Mouse (Mus musculus): ENCODE measurements around the gene Kcnq2. TPM values are rescaled to one million over a fixed set of nuclear protein-coding genes. Genes with fewer than 3 reads are reported as not detected.

Kcnq2 gene
- total RNA-seq (2014; fragmentation: Nextera tagmentation) (not detected in 2 replicates), total RNA-seq (2017) (not detected in 2 replicates)

DNA sequence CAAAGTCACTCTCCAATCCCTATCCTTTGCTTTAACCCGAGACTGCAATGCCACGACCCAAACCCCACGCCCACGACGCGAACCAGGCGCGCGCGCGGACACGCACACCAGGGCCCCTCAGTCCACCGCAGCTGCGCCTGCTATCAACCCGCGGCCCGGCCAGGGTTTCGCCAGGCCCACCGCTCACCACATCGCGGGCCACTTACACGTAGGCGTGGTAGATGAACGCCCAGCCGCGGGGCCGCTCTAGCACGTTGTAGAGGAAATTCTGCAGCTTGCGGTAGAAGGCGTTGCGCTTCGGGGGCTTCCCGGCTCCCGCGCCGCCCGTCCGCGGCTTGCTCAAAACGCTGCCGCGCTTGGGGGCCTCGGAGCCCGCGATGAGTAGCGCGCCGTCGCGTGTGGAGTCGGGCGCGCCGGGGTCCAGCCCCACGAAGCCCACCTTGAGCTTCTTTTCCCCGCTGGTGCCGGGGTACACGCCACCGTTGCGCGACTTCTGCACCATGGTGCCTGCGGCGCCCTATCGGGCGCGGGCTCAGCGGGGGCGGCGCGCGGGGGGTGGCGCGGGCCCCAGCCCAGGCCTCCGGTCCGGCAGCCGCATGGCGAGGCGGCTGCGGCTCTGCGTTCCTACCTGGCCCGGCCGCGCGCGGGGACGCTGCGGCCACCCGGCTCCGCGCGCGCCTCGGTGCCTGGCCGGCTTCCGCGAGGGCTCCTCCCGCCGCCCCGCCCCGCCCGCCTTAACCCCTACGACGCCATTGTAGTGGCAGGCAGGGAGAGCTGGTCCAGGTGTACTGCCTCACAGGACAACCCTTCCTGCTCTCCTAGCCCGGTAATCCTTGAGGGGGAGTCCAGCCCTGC is at the start of gene Kcnq2:
Gene Kcnq2, minus strand, starts transcription at position 710 of the 855 bp plus-strand sequence.
- no peak for ATAC-seq (replicated peaks; ENCODE audit: low FRiP score, low TSS enrichment, poor library complexity, severe bottlenecking)

DNA sequence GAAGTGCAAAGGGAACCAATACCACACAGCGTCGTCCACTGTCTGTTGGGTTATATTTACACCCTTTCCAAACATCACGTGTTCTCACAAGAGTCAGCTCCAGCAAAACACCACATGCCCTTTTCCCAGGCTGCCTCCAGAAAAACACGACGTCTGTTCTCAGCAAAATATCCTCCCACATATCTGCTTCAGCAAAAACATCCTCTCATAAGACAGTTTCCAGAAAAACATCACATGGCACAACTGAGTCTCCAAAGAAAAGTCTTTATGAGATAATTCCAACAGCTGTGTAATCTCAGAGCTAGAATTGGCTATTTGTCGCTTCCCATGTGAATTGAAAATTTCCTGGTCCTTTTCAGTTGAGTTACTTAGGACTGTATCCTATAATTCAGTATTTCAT is 45.8 kb upstream of the Kcnq2 start:
- ATAC-seq (replicated peaks; ENCODE audit: low FRiP score, low TSS enrichment, poor library complexity, severe bottlenecking): no peak

DNA sequence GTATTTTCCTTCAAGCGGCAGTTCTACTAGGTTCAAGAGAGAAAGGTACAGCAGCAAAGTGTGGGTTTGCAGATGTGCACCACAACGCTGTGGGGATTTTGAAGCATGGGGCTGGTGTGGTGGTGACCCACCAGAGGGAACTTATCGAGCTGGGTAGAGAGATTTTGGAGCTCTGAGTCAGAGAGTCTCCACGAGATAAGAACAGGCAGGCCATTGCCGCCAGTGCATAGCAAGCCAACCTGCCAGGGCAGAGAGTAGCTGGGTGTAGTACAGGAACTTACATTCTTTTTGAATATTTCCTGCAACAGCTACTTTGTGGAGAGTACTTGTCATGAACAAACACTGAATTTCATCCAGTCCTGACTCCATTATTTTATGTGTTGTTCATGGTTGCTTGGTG is 43.4 kb upstream of the Kcnq2 start:
- no peak for ATAC-seq (replicated peaks; ENCODE audit: low FRiP score, low TSS enrichment, poor library complexity, severe bottlenecking)

DNA sequence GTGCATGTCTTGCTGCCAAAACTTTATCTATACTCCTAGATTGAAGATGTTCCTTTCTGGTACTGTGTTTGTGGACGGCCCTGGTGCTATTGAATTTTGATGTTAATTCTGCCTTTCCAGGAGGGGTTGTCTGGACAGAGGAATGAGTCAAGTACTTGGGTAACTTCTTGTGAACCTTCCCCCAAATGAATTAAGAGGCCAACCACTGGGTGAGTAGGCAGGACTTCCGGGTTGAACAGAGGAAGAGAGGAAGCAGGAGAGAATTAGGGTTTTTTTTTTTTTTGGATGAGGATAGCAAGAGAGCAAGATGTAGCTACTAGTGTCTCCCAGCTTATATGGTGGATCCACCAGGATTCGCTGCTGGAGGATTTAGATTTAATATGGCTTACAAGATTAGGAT is 42.9 kb upstream of the Kcnq2 start:
- ATAC-seq (replicated peaks; ENCODE audit: low FRiP score, low TSS enrichment, poor library complexity, severe bottlenecking): no peak

DNA sequence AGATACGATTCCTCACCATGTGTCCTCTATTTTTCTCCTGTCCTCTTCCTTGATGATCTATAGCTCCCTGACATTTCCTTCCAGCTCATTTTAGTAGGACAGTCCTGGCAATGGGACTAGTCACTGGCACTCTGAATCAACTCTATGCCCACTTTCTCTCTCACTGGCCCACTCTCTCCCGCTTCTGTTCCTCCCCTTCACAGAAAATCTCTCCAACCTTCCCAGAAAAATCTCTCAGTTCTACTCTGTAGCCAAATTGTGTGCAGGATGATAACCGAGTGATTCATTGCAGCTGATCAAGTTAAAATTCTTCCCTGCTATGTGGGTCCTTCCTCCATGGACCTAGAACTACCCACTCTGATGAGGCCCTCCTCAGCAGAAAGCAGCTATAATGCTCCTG is 39.5 kb upstream of the Kcnq2 start:
- ATAC-seq (replicated peaks; ENCODE audit: low FRiP score, low TSS enrichment, poor library complexity, severe bottlenecking): no peak

DNA sequence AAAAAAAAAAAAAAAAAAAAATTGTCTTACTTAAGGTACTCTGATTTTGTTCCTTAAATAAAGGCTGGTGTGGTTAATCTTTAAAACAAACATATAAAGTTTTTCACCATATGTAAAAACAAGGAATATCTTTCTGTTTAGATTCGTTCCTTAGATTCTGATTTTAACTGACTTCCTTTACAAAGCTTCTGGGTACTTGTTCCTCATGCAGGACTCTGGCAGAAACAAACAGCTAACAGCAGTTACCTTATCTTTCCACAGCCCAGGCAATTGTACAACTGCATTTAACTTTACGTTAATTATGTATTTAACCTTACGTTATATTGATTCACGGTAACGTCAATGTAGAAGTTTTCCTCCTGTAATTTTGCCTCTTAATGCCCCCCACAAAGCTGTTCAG is 31.4 kb upstream of the Kcnq2 start:
- no peak for ATAC-seq (replicated peaks; ENCODE audit: low FRiP score, low TSS enrichment, poor library complexity, severe bottlenecking)

DNA sequence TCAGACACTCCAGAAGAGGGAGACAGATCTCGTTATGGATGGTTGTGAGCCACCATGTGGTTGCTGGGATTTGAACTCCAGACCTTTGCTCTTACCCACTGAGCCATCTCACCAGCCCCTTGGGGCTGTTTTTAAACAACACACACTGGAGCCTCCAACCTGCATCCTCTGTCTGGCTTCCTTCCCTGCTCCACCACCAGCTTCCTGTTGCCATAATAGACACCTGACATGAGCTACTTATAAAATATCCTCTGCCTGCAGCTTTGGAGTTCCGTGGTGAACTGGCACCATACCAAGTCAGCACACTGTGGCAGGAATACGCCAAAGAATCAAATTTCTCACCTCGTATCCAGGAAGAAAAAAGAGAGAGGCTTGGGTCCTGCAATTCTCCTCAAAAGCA is 25.7 kb upstream of the Kcnq2 start:
- no peak for ATAC-seq (replicated peaks; ENCODE audit: low FRiP score, low TSS enrichment, poor library complexity, severe bottlenecking)

DNA sequence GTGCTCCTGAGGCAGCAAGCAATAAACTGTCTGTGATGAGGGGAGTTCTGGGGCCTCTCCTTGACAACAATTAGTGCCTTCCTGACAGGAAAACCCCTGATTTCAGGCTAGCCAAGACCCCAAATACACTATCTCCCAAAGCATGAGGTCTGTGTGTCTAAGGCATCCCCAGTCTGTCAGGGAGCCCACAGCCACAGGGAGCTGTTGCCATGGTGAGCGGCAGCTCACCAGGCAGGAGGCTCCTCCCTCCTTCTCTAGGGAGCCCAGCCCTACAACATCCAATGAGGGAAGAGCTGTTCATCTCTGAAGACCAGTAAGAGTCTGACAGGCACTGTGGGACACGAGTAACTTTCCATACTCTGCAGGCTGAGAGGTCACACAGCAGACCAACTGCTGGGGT is 24.7 kb upstream of the Kcnq2 start:
- ATAC-seq (replicated peaks; ENCODE audit: low FRiP score, low TSS enrichment, poor library complexity, severe bottlenecking): no peak

DNA sequence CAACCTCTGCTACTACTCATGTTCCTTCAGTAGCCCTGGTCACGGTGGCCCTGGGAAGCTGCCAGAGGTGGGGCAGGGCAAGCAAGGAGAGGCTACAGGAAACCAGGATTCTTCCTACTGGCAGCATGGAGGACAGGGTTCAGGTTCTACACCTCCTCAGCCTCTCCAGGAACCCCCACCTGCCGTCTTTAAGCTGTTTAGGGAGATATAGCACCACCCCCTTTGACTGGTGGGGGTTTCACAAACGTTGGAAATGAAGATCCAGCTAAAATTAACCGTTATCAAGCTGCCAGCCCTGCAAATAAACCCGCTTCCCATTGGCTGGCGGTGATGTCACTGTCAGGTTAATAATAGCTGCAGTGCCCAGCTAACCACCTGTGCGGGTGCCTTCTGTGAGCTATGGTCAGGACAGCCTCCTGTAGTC is 24.0 kb upstream of the Kcnq2 start:
- ATAC-seq (replicated peaks; ENCODE audit: low FRiP score, low TSS enrichment, poor library complexity, severe bottlenecking): no peak

DNA sequence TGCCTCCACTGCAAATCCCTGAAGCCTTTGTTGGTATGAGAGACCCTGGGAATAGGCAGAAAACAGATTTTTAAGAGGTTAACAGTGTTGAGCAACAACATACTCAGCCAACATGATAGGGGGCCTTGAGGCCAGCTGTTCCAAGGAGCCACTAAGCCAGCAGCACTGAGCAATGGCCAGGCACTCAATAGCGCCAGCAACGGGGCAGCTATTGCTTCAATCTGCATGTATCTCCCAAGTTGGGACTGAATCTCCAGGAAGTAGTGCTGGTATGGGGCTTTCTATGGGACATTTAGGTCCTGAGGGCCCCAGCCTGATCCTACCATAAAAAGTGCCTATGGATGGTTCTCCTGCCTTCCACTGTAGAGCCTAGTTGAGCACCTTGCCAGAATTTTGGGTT is 23.4 kb upstream of the Kcnq2 start:
- no peak for ATAC-seq (replicated peaks; ENCODE audit: low FRiP score, low TSS enrichment, poor library complexity, severe bottlenecking)

DNA sequence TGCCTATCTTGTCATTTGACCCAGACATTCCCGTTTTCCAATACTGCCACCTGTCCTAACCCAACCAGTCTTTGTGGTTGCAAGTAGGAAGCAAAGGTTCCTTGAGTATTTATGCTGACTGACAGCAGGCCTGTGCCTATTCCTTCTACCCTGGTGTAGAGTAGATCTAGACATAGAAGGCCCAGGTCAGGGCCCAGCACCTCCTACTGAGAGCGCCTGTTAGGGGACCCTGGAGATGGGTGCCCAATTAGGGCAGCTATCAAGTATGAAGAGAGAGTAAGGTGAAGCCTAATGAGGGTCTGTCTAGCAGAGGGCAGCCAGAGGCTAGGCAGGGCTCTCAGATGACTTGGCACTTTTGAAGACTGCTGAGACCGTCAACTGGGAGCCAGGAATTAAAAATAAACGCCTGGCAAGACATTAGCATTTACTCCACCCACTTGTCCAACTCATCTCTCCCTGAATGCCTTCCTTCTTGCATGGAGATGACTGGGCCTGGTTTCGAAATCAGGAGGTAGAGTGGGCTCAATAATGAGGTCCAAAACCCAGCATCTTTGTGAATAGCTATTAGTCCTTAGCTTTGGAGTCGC is 22.7 kb upstream of the Kcnq2 start:
- ATAC-seq (replicated peaks; ENCODE audit: low FRiP score, low TSS enrichment, poor library complexity, severe bottlenecking): no peak

DNA sequence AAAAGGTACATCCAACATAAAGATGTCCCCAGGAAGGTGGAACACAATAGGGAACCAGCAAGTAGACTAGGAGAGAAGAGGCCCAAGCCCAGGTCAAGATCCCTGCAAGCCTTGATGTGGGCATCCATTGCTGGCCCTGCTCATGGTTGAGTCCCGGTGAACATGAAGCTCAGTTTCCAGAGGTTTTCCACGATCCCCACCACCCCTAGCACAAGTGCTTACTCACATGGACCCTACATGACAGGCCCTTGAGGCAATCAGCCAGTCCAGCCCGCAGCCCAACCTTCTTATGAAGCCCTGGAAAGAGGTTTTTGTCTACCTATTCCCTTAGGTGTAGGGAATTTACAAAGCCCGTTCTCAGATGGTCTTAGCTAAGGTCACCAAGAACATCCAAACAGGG is 22.1 kb upstream of the Kcnq2 start:
- ATAC-seq (replicated peaks; ENCODE audit: low FRiP score, low TSS enrichment, poor library complexity, severe bottlenecking): no peak

DNA sequence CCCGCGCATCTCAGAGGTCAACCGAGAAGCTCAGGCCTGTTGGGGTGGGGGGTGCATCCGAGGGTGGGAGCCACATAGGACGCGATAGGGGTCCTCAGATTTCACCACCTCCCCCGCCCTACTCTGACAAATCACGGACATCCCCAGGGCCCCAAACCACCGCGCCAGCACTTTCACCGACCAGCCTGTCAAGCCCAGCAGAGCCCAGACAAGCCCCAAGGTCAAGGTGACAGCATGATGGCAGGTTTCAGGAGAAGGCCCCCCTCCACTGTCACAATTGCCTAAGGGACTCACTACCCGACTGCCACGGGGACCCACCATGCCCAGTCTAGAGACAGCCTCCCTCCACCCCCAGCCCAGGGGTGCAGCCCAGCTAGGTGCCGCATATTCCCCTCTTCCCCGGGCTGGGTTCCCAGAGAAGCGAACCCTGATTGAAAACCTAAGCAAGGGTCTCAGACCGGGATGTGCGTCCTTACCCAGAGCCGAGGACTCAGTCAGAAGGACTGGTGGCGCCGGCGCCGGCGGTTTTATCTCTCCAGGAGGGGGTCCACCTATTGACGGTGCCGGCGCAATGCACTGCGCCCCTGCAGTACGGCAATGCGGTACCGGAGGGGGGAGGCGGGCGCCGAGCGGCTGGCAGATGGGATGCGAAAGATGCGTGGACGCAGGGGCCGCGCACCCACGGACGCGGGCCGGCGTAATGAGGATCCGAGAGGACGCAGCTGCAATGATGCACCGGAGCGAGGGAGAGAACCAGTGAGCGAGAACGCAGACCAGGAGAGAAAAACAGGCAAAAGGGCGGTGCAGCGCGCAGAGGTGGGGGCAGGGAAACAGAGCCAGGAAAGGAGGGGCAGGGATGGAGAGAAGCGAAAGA is 21.4 kb upstream of the Kcnq2 start, which contains the start of gene Eef1a2:
Gene Eef1a2, minus strand, starts transcription at position 767 of the 874 bp plus-strand sequence.
- ATAC-seq (replicated peaks; ENCODE audit: low FRiP score, low TSS enrichment, poor library complexity, severe bottlenecking): no peak

DNA sequence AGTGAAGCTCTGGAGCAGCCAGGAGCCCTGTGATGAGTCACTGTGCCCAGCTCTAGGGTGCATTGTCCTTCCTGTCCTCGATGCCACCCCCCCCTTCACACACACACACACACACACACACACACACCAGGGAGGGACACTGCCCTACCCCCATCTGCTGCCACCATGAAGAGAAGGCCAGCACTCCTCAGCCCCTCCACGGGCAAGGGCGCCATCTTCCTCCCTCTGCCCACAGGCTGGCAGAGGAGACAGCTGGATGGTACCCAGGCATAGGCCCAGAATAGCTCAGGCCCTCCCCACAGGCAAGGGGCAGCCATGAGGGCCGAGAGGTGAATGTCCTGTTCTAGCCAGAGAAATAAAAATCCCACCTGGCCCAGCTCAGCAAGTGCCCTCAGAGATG is 20.7 kb upstream of the Kcnq2 start:
- ATAC-seq (replicated peaks; ENCODE audit: low FRiP score, low TSS enrichment, poor library complexity, severe bottlenecking): no peak

DNA sequence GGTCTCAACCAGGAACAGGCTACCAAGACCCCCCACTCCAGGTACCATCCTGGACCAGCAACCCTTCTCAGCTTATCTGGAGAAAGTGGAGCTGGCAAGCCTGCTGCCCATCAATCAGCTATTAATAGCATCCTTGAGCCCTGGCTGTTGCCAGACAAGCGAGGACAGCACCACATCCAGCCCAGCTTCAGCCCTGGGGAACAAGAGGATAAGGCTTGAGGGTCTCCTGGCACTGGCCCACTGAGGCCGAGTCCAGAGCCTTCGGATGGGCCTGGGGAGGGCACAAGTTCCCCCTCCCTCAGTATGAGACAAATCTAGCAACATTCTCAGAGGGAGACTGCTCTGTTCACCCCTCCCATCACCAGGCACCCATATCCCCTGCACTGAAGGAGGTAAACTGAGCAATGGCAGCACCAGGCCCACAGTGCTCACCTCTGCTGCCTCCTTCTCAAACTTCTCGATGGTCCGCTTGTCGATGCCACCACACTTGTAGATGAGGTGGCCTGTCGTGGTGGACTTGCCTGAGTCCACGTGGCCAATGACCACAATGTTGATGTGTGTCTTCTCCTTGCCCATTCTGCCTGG is 19.8 kb upstream of the Kcnq2 start:
- no peak for ATAC-seq (replicated peaks; ENCODE audit: low FRiP score, low TSS enrichment, poor library complexity, severe bottlenecking)

DNA sequence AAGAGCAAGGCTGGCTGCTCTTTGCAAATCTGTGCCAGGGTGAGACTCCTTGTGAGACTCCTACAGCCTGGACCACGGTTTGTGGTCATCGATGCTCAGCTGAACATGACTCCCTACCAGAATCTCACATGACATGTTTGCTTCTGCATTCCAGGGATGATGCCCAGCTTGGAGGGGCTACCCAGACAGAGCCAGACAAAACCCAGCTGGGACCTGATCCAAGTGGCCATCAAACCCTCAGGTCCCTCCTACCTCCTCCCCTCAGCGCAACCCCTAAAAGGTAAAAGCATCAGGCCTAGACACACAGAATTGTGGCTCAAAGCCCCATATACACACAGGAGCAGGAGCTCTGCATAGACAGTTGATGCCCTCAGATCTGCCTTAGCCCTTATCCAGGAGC is 19.3 kb upstream of the Kcnq2 start:
- ATAC-seq (replicated peaks; ENCODE audit: low FRiP score, low TSS enrichment, poor library complexity, severe bottlenecking): no peak

DNA sequence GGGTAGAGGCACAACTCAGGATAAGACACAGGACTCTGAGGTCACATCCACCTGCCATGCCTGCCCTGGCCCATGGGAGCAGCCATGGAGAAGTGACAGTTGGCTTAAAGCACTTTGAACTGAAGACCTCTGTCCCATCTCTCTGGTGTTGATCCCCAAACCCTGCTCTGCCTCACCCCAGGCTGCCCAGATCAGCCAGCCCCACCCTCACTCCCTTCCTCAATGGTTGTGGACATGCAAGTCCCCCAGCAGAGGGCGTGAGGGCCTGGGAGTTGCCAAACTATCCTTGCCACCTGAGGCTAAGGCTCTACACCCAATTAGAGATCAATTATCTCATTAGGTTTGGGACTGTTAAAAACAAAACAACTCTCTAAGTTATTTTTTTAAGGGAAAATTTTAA is 18.7 kb upstream of the Kcnq2 start:
- peak; percentile 58; the same call in 1 of the 2 replicates for ATAC-seq (replicated peaks; ENCODE audit: low FRiP score, low TSS enrichment, poor library complexity, severe bottlenecking)

DNA sequence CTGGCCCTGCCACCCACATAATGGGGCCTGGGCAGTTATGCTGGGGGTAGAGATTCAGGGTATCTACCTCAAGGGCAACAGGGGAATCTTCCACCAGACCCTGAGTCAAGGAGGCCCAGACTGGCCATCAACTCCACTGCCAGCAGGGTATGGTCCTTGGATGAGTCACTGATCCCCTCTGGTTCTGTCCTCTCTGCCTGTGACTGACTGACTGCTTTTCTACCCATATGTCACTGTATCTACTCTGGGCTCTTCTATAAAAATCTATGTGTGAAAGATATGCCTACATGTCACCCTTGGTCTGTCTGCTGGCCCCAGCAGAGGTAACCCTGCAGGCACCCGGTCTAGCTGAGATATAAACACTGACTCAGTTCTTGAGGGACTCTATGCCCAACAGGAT is 18.0 kb upstream of the Kcnq2 start:
- ATAC-seq (replicated peaks; ENCODE audit: low FRiP score, low TSS enrichment, poor library complexity, severe bottlenecking): no peak

DNA sequence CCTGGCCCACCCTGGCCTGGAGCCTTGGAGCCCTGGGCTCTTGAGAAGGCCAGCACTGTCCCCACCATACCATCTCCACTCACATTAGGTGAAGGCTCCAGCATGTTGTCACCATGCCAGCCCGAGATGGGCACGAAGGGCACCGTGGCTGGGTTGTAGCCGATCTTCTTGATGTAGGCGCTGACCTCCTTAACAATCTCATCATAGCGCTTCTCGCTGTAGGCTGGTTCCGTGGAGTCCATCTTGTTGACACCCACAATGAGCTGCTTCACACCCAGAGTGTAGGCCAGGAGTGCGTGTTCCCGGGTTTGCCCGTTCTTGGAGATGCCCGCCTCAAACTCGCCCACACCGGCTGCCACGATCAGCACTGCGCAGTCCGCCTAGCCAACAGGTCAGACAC is 17.6 kb upstream of the Kcnq2 start:
- no peak for ATAC-seq (replicated peaks; ENCODE audit: low FRiP score, low TSS enrichment, poor library complexity, severe bottlenecking)

DNA sequence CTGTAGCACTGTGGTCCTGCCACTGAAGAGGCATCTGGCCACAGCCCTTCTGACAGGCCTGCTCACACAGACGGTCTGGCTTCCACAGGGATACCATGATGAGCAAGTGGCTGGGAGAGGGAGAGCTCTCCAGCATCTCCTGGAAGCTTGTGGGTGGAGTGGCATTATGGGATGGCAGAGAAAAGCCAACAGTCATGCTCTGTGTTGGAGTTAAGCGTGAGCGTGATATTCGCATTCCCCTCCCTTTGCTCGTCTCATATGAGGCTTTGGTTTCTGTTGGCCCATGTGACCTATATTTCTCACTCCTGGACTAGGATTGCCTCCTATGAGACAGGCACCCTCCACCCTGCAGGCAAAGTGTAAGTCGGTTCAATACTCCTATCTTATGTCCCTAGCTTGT is 15.2 kb upstream of the Kcnq2 start:
- ATAC-seq (replicated peaks; ENCODE audit: low FRiP score, low TSS enrichment, poor library complexity, severe bottlenecking): no peak
